Mouse (Mus musculus) activated CD4-positive, CD25-positive, alpha-beta regulatory T cell, adult 4 months (primary cell): ENCODE measurements around the gene Sucnr1. TPM values are rescaled to one million over a fixed set of nuclear protein-coding genes. Genes with fewer than 3 reads are reported as not detected.

Source experiments
- ATAC-seq: one replicate; pipeline ENCODE4 v1.8.0; 2017
- polyA plus RNA-seq, 2 experiments: library from polyadenylated mRNA; unstranded; fragments of 100-300 nt; shearing (Covaris generic); gene quantifications; one replicate each; pipeline ENCODE4 v1.2.1; 2017

Gene Sucnr1
- polyA plus RNA-seq, 2 experiments from 2014 or later: not detected

DNA sequence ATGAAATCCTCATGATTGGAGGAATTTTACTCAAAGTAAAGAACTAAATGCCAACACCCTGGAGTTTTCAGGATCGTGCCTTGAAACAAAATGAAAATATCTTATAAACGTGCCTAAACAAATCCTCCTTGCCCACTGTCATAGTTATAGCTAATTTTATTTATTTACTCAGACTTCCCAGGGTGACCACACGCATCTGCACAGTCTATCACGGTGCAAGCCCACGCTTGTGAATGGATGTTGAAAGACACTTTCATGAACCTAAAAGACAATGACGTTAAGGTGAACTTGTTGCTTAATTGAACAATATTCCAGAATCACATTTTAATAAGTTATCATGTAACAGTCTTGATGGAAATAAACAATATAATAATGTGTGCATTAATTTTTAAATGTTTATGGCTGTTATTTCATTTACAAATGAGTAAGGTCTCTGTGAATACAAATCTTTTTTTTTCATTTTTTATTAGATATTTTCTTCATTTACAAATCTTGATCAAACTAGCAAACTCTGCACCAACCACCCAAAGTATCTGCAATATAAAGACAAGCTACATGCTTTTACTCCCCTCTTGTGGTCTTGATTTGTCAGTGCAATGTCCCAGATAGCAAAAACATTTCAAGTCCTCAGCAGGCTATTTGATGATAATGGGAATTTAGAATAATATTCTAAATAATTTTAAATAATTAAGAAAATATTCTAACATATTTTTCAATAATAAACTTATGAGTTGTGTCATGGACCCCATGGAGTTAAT, 30.4 kb downstream of the Sucnr1 start:
- no peak for ATAC-seq

DNA sequence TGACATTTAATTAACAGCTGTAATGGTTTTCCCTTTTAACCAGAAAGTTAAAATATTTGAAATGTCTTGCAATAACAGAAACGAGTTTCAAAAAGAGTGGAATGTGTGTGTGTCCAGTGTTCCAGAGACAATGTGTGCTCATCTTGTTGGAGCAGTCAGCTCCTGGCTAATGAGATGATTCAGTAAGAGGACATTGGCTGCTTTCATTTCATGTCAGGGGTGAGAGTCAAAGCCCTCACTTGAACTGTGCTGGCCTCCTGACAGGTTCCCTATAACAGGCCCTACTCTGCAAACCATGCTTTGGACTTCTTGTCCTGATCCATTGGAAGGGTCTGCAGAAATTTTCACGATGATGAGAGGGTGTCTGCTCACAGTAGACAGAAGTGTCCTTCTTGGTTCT, 32.9 kb downstream of the Sucnr1 start:
- no peak for ATAC-seq

DNA sequence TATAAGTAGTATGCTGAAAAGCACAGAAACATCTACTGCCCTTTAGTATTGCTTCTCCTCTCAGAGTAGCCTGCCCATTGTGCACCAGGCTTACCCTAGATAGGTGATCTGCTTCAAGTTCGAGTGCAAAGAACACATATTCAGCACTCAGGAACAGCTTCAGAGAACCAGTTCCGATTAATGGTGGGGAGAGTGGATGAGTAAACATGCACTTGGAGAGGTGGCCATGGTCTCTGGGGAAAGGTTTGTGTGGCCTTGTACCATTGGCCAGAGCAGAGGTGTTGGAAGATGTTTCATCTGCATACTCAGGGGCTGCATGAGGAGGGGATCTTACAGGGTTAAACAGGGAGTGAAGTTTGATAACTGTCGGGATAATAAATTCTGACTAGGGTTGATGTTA, 39.8 kb downstream of the Sucnr1 start:
- ATAC-seq: no peak

DNA sequence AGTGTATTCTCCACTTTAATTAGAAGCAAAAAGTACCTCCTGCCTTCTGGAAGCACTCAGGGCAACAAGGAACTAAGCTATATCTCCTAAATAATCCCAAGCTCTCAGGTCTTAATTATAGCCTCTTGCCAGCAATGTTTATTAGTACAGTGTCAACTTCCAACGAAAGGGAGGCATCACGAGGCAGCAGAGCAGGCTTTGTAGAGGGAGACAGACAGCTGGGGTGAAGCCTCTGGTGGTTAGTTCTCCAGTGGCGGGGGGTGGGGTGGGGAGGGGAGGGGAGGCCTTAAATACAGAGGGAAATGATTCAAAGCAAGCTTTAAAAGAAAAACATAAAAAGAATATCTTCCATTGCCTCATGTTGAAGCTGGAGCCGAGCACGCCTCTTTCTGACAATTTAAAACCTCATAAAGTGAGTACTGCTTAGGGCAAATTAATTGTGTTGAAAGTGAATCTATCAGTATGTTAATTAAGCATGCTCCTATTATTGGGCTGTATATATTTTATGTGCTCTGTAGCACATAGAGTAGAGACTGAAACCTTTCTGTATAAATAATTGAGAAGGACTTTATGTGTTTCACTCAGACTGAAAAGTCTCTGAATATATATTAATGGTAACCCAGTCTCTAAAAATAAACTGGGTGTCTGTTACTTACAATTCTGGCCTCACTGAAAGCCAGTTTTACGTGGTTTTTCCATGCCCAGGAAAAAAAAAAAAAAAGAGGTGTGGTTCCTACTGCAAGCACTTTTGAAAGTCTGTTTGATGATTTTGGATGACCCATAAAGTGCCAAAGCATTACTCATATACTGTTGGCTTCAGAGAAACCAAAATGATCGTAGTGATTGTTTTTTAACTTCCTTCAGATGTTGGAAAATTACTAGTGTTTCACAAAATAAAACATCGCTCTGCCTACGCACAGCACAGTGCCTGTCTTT, 42.5 kb downstream of the Sucnr1 start:
- ATAC-seq: no peak

DNA sequence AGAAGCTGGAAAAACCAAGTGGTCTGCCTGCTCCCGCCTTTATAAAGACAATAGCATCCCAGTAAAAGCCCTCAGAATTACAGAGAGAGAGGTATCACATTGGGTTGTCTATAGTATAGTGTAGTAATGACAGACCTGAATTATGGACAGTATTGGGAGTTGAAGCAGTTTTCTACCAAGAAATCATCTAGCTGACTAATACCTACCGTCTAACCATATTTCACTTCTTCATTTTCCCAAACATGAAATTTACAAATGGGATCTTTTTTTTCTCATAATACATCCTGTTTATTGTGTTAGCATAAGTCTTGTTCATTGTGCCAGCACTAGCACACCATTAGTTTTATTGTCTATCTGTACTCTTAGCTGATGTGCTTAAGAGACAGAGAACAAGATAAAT, 44.9 kb downstream of the Sucnr1 start:
- no peak for ATAC-seq

DNA sequence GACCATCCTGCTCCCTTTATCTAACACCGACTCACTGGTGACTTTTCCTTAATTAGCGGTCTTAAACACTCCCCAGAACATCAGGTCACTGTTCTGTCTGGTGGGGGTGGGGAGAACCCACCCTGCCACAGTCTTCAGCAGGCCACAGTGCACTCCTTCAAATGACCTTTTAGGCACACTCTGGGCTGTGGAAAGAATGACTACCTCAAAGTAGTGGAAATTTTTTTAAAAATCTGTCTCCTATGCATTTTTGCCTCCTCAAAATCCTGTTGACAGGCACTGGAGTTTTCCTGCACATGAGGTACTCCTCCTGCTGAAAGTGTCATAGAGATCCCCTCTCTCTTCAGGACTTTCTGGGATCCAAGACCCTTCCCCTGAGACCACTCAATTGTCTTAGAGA, 46.6 kb downstream of the Sucnr1 start:
- ATAC-seq: no peak

DNA sequence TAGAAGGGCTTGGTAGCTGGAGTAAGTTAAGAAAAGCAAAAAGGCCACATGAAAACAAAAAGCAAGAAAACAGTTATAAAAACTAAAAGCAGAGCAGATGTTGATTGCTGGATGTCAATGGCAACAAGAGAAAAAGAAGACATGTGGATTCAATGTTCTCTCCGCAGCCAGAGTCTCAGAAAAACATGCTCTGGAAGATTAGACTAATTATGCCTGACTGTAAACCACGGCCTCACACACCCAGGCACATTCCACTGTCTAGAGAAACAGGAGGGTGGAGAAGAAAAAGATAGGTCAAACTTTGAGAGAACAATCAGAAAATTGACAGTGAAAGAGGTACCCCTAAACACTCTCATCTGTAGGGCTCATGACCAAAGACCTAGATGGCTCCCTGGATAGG, 54.1 kb downstream of the Sucnr1 start:
- no peak for ATAC-seq

Other genes starting within 250 kb of the Sucnr1 start
- not detected for gene Gm8298, start 220.8 kb upstream of the Sucnr1 start, polyA plus RNA-seq
- gene C130079G13Rik, start 156.7 kb upstream of the Sucnr1 start, polyA plus RNA-seq: not detected
- not detected for gene Aadacl2, start 75.1 kb upstream of the Sucnr1 start, polyA plus RNA-seq
- gene Aadac, start 56.2 kb upstream of the Sucnr1 start, polyA plus RNA-seq: not detected